14 mouse cellular contexts compared by ENCODE assay signal in genomic region chr1:136470471-136470870, GRCm38 (mm10). TPM values are rescaled to one million over a fixed set of nuclear protein-coding genes. Genes with fewer than 3 reads are reported as not detected.
A peak's percentile ranks its signal among the peaks of the same experiment; 100 is the strongest.
DNase-seq lines count a peak whose midpoint lies in the region; ATAC-seq and TF ChIP-seq lines count a peak whose summit lies in the region.
"Had no signal": no experiment of that assay in that cellular context is flagged by ENCODE, and none has a peak within 500 bp of the region (broad histone marks: within the 10 kb centered on the region; RNA-seq: fewer than 3 reads in every experiment).

No protein-coding gene starts in this region.

- DNase-seq in left cerebral cortex, postnatal 14 days (ENCODE audit: low spot score in 2 of 2), result peak; percentile 19 to 36
- no peak for DNase-seq in left cerebral cortex, adult 11 months (ENCODE audit: low spot score)
- DNase-seq in MN1 (ENCODE audit: low spot score), result peak; percentile 23
- DNase-seq in kidney, adult 11 months, result no peak
- no peak for DNase-seq in cerebellum, adult 2 months
- DNase-seq in adrenal gland, adult (ENCODE audit: inconsistent age in 2 of 2, low spot score in 1 of 2), result no peak
- DNase-seq: adrenal gland, adult 8-10 months; cerebellum, adult 8-10 months; heart, adult 11 months; heart, postnatal 4 days had no signal

- H3K9me3 ChIP-seq in ES-Bruce4 (replicated peaks; ENCODE audit: control insufficient read depth, insufficient read depth, low read length, poor library complexity, severe bottlenecking), result no peaks in the 10 kb centered on the region
- H3K9me3 ChIP-seq in embryonic facial prominence, embryonic 15.5 days (replicated peaks), result no peaks in the 10 kb centered on the region

- no peak for TF ChIP-seq POLR2A in ES-Bruce4 (IDR thresholded peaks at IDR 0.05; ENCODE audit: insufficient read depth, low read length)
- TF ChIP-seq POLR2A in cerebellum, adult 2 months (IDR thresholded peaks at IDR 0.05; ENCODE audit: borderline replicate concordance, insufficient read depth, low read length), result no peak

- H3K4me3 ChIP-seq in ES-Bruce4 (ENCODE audit: low read depth, low read length), result no peak overlapping the region
- H3K4me3 ChIP-seq in embryonic facial prominence, embryonic 15.5 days (replicated peaks), result no peak overlapping the region
- H3K4me3 ChIP-seq in cerebellum, adult 2 months (replicated peaks; ENCODE audit: insufficient read depth, low read depth, low read length), result no peak overlapping the region
- H3K4me3 ChIP-seq: left cerebral cortex, adult 2 months had no signal

- TF ChIP-seq EP300 in ES-Bruce4 (IDR thresholded peaks at IDR 0.05; ENCODE audit: insufficient read depth, low read depth, low read length), result no peak

- H3K4me2 ChIP-seq in embryonic facial prominence, embryonic 15.5 days (replicated peaks), result 0 out of 2 replicates have a peak overlapping the region, but pooled peaks have one; percentile 10

- H3K27ac ChIP-seq in ES-Bruce4 (ENCODE audit: insufficient read depth, low read length), result 0 out of 2 replicates have a peak overlapping the region, but pooled peaks have one; percentile 37
- H3K27ac ChIP-seq in embryonic facial prominence, embryonic 15.5 days (replicated peaks), result peak overlapping the region; percentile 39
- H3K27ac ChIP-seq in cerebellum, adult 2 months (ENCODE audit: insufficient read depth, low read length), result no peak overlapping the region
- H3K27ac ChIP-seq: kidney, postnatal 0 days; left cerebral cortex, adult 2 months had no signal

- TF ChIP-seq CTCF in ES-Bruce4 (IDR thresholded peaks at IDR 0.05; ENCODE audit: low read depth, low read length), result no peak
- TF ChIP-seq CTCF in cerebellum, adult 2 months (IDR thresholded peaks at IDR 0.05; ENCODE audit: borderline replicate concordance, insufficient read depth, low read depth, low read length), result no peak

- intact Hi-C loops in left cerebral cortex, postnatal 14 days (cut with DNase I), result no loop called here

- H3K9ac ChIP-seq in ES-Bruce4 (ENCODE audit: low read depth, poor library complexity, severe bottlenecking), result no peak overlapping the region
- no peak overlapping the region for H3K9ac ChIP-seq in embryonic facial prominence, embryonic 15.5 days

- peaks cover 4% of the 10 kb centered on the region for H3K4me1 ChIP-seq in ES-Bruce4 (ENCODE audit: control insufficient read depth, insufficient read depth, low read length)
- peaks cover 19% of the 10 kb centered on the region for H3K4me1 ChIP-seq in embryonic facial prominence, embryonic 15.5 days
- H3K4me1 ChIP-seq in cerebellum, adult 2 months (ENCODE audit: control insufficient read depth, insufficient read depth, low read length), result no peaks in the 10 kb centered on the region

- WGBS in embryonic facial prominence, embryonic 15.5 days, result 13% methylated on average over 6 of the region's 6 CpGs
- WGBS in cerebellum, adult 2 months, result 29% methylated on average over 6 of the region's 6 CpGs

- ATAC-seq in embryonic facial prominence, embryonic 15.5 days (ENCODE audit: insufficient number of reproducible peaks, low FRiP score, low TSS enrichment, low read depth), result 0 out of 2 replicates have a peak, but pooled peaks have one; percentile 1

- H3K27me3 ChIP-seq in ES-Bruce4 (ENCODE audit: control insufficient read depth, insufficient read depth, low read length, poor library complexity, severe bottlenecking), result no peaks in the 10 kb centered on the region
- no peaks in the 10 kb centered on the region for H3K27me3 ChIP-seq in embryonic facial prominence, embryonic 15.5 days
- H3K27me3 ChIP-seq in cerebellum, adult 2 months (ENCODE audit: control insufficient read depth, insufficient read depth, low read length), result no peaks in the 10 kb centered on the region

- H3K36me3 ChIP-seq in ES-Bruce4 (ENCODE audit: control insufficient read depth, insufficient read depth, low read length, poor library complexity, severe bottlenecking), result peaks cover 54% of the 10 kb centered on the region
- peaks cover 13% of the 10 kb centered on the region for H3K36me3 ChIP-seq in embryonic facial prominence, embryonic 15.5 days

RNA-seq across cellular contexts. Expression of gene Kif14, which starts 4.3 kb away (rescaled TPM):
- under 1 TPM; 0.46 to 0.59 TPM for total RNA-seq in left cerebral cortex, postnatal 14 days (2021)
- polyA plus RNA-seq in ES-Bruce4 (2011; ENCODE audit: insufficient read depth, insufficient read length, low read depth, missing spikeins), result 32.0 and 37.1 TPM in 2 replicates
- 4.0 and 5.2 TPM in 2 replicates for polyA plus RNA-seq in embryonic facial prominence, embryonic 15.5 days (2015; fragmentation: Nextera tagmentation; extraction: Ambion mirVana)
- polyA plus RNA-seq in cerebellum, adult 2 months (2012; rRNA removed), result 0.13 and 0.33 TPM in 2 replicates

RNA-seq across cellular contexts. Expression of gene Ddx59, which starts 55.4 kb away (rescaled TPM):
- 1 to 10 TPM; 8.4 to 8.7 TPM for total RNA-seq in left cerebral cortex, postnatal 14 days (2021)
- polyA plus RNA-seq in ES-Bruce4 (2011; ENCODE audit: insufficient read depth, insufficient read length, low read depth, missing spikeins), result 17.9 and 22.0 TPM in 2 replicates
- polyA plus RNA-seq in embryonic facial prominence, embryonic 15.5 days (2015; fragmentation: Nextera tagmentation; extraction: Ambion mirVana), result 19.7 and 20.3 TPM in 2 replicates
- 8.0 and 8.5 TPM in 2 replicates for polyA plus RNA-seq in cerebellum, adult 2 months (2012; rRNA removed)

Comparison
In these comparisons a context has a peak if more than half of its experiments do, and no peak if none do; other contexts are left out.
1. DNase-seq: peak in left cerebral cortex, postnatal 14 days (2 of 2) and MN1 (single experiment); none in left cerebral cortex, adult 11 months (single experiment), kidney, adult 11 months (single experiment), cerebellum, adult 2 months (0 of 2) and adrenal gland, adult (0 of 2).